Mouse (Mus musculus) left cerebral cortex, postnatal 4 days (tissue): ENCODE measurements around the gene Cenpv. TPM values are rescaled to one million over a fixed set of nuclear protein-coding genes. Genes with fewer than 3 reads are reported as not detected.

Experiments
- DNase-seq: peaks from one replicate; pipeline ENCODE4 v3.0.0-alpha.2; 2022
- intact Hi-C: fragments of 180-260 bp; cut with DNase I; formaldehyde crosslinking; loops from one replicate; pipeline ENCODE4 v1.15.1; 2025
- total RNA-seq, 2 experiments: library from RNA; stranded (reverse); gene quantifications; 2 replicates each; pipeline ENCODE4 v1.2.3; 2021

Cenpv gene
- 10 to 100 TPM; 64.5 to 76.9 TPM for total RNA-seq

DNA sequence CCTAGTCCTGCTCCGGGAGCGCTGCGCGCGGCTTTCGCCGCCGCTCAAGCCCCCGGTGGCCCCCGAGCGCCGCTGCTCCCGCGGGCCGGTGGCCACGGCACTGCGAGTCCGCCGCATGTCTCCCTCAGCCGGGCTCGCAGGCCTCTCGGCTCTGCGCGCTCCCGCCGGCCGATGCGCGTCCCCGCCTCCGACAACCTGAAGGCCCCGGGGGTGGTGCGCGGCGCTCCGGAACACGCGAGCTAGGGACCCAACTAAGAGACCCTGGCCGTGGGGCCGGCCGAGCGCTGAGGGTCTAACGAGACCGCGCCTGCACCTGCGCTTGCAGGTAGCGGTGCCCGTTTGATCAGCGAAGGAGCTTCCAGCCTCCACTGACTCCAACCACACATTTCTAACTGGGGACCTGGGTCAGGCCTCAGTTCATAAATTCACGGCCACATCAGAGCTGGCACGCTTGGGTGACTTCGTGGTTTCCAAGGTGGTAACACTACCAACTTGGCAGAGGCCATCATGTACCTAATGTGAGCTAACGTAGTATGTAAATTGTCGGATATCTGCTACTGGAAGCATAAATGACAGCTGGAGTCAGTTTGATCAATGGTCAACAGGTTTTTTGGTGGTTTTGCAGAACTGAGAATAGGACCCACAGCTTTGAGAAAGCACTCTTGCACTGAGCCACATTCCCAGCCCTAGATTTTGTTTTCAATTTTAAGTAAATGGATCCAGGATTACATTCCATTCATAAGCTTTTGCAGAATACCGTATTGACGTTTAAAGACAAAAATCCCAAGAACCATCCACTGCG, at the start of gene Cenpv:
TSS of gene Cenpv (minus strand) at position 173 of the 802 bp plus-strand sequence.
- intact Hi-C loops, result no loop called here
- DNase-seq, result peak; percentile 77

DNA sequence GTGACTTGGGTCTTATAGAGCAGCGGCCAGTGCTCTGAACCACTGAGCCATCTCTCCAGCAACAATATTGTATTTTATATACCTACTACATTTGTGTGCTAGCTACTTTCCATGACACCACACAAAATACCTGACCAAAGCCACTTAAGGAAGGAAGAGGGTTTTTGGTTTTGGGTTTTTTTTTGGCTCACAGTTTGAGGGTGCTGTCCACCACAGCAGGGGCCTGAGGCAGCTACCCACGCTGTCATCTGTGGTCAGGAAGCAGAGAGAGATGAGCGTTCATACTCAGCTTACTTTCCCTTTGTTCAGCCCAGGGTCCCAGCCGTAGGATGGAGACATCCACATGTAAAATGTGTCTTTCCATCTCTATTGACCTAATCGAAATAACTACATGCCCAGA, 48.0 kb upstream of the Cenpv start:
- no peak for DNase-seq
- intact Hi-C loops, result no loop called here

DNA sequence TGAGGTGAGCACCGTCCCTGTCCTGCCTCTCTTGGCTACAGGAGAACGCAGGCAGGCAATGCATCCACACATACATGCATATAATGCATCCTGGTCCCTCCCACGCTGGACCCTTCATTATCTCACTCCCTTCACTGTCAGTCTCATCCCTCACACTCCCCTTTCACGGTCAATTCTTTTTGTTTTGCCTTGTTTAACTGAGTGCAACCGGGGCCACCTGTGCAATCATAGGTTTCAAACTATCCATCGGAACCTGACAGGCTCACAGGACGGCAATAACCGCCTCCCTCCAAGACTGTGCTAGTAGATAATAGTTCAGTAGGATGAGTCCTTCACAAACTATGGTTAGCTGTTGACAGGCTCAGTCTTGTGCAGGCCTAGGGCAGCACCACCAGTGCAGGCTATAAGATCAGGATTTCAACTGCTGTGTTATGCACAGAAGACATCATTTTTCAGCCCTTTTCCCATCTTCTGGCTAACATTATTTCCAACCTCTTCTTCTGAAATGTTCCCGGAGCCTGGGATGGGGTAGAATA, 45.7 kb upstream of the Cenpv start:
- DNase-seq, result no peak
- intact Hi-C loops, result no loop called here

DNA sequence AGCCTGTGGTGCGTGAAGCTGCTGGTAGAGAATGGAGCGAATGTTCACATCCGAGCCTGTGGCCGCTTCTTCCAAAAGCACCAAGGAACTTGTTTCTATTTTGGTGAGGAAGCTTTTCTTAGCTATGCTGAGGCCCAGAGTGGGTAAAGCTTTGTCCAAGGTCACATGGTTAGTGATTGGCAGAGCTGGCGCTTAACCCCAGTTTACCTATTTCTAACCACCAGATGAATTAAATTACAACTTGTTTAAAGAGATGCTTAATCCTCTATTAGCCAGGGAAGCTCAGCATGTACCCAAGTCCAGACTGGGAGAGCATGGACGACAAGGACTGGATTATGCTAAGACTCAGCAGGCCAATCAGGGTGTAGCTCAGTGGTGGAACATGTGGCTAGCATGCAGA, 44.0 kb upstream of the Cenpv start:
- intact Hi-C loops, result no loop called here

DNA sequence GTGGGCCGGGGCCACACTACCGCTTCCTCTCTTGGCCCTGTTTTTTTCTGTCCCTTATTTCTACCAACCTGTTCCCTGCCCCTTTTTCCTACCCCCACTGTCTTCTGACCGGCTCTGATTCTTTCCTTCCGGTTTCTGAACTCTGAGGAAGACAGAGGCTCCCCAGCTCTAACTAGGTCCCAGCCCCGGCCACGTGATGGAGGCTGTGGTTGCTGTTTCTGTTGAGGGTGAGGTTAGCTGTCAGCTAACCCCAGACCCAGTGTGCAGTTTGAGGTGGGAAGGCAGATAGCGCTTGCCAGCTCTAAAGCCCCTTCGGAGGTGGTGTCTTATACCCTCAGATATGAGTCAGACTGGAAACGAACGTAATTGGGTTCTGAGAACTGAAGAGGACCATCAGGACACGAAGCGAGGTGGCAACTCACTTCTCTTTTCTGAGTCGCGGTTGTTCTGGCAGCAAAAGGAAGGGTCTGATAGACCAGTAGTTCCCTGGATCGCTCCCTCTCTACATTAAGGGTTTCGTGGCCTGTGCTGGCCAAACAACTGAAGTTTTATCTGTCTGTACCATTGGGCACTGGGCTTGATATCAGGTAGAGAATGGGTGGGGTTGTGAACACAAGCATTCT, 37.6 kb upstream of the Cenpv start:
- no peak for DNase-seq
- intact Hi-C loops, result no loop called here

More for the DNA sequence above, 44.0 kb upstream of the Cenpv start:
- no peak for DNase-seq

DNA sequence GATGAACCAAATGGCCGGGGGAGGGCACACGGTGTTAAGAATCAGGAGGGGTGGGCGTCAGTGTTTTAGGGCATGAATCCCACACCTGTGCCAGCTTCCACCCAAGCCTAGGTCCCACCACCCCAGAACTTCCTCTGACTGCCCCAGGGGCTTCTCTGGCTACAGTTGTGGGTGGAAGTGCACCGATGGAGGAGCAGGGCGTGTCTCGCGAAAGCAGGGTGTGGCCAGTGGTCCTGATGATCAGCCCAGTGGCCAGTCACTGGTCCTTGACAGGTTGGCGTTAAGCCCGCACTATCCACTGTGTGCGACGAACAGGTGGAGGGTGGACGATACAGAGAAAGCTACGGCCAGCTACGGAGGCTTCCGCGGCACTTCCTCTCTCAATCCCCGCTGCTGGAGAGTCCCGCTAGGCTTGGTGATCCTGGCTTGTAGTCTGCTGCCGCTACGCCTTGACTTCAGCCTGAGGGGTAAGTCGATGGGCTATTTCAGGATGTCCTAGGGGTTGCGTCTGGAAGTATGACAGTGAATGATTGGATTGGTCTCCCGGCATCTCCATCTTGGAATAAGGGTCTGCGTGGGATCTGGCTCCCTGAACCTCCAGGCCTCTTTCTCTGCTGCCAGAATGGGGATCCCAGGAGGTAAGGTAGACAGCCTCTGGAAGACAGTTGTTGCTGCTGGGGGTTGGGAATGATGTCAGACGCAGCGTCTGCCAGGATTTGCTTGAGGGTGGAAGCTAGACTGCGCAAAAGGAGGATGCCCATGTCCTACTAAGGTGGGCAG, 36.8 kb upstream of the Cenpv start:
- peak; percentile 72 for DNase-seq
- intact Hi-C loops, result no loop called here

DNA sequence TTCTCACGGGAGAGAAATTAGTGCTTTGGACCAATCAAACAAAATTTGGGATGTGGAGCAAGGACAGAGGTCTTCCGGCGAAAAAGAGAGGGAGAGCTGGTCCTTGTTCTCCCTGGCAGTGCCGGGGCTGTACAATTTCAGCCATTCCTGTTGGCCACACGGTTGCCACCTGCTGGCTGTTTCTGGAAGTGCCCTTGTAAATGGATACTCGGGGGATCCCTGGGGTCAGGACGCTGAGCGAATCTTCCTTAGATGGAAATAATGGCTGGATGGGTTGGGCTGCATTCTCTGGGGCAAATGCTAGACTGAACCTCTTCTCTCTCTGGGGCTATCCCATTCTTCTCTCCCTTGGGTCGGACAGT, 36.2 kb upstream of the Cenpv start:
- intact Hi-C loops, result no loop called here

DNA sequence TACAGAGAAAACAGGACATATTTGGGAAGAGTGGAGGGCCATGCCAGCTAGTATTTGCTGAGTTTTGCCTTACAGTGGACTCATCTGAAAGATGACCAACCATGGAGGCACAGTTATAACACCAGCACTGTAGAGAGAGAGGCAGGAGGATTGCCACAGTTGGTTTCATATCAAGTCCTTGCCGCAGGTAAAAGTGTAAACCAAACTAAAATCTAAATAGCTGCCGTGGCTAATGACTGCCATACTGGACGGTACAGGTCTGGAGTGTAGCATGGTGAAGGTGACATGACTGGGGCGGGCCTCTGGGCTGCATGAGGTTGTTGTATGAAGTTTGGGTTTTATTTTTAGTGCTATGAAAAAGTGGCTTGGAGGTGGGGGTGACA, 35.6 kb upstream of the Cenpv start:
- DNase-seq, result no peak
- intact Hi-C loops, result no loop called here

More for the DNA sequence above, 36.2 kb upstream of the Cenpv start:
- peak; percentile 92 for DNase-seq

DNA sequence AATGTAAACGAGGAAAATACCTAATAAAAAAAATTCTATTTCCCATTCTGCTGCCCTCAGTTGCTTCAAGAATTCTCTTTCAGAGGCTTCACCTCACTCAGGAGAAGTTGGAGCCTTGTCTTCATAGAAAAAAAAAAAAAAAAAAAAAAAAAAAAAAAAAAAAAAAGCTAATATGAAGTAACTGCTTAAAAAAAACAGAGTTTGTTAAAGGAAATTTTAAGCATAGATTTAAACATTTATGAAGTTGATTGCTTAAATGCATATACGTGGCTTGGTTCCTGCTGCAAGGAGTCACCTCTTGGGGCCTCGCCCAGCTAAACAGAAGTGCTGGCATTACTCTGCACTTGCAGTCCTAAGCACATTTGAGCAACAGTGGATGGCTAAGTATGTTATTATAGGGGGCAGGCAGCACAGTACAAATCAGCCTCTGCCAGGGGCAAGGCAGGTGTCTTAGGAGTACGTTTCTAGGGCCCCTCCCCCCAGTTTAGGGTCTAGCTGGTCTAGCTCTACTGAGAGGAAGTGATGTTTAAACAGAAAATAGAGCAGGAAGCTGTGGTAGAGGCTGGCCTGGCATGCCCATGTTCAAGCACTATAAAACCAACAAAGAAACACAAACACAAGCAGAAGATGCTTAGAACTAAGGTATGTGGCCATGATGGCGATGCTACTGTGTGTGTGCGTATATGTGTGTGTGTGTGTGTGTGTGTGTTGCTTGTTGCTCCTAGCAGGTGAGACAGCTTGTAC, 35.1 kb upstream of the Cenpv start, which contains the start of gene Trpv2:
TSS of gene Trpv2 (plus strand) at position 528 of the 744 bp plus-strand sequence.
- DNase-seq, result no peak
- intact Hi-C loops, result no loop called here

DNA sequence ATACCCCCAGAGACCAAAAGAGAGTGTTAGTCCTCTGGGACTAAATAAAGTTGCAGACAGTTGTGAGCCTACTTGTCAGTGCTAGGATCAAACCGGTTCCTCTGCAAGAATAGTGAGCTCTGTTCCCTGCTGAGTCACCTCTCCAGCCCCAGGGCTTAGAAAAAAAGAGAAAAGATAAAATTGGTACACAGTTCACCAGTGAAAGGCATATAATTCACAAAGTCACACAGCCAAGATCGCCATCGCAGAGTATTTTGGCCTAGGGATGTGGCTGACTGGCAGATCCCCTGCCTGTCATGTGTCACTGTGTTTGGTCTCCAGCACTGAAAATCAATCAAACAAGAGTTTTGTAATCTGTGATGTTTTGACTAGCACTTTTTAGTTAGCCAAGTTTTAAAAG, 29.2 kb upstream of the Cenpv start:
- no peak for DNase-seq
- intact Hi-C loops, result no loop called here

DNA sequence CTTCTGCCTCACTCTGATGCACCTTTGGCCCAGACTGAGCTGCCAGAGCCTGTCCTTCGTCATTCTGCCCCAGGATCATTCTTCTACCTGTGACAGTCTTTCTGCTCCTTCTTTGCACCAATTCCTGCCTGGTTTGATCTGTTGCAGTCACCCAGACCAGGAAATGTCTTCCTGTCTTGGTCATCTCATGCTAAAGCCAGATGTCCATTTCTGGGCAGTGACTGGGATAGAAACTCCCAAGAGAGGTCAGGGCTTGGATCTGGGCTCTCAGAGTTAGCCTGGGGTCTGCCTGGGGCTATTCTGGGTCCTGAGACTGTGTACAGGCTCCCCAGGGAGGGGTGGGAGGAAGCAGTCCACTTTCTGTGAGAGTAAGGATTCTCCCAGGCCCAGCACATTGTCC, 27.1 kb upstream of the Cenpv start:
- intact Hi-C loops, result no loop called here

DNA sequence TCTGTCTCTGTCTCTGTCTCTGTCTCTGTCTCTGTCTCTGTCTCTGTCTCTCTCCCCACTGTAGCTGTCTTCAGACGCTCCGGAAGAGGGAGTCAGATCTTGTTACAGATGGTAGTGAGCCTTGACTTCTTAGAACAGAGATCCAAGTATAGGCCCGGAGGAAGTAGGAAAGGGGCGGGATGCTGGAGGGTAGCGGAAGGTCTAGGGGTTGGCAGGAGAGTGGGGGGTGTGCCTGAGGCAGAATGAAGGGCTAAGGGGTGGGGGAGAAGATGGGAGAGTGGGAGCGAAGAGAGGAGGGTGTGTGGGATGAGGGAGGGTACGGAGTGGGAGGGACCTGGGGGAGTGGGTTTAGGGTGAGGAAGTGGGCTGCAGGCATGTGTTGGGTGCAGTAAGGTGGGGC, 26.7 kb upstream of the Cenpv start:
- intact Hi-C loops, result no loop called here
- no peak for DNase-seq

More for the DNA sequence above, 27.1 kb upstream of the Cenpv start:
- DNase-seq, result no peak

DNA sequence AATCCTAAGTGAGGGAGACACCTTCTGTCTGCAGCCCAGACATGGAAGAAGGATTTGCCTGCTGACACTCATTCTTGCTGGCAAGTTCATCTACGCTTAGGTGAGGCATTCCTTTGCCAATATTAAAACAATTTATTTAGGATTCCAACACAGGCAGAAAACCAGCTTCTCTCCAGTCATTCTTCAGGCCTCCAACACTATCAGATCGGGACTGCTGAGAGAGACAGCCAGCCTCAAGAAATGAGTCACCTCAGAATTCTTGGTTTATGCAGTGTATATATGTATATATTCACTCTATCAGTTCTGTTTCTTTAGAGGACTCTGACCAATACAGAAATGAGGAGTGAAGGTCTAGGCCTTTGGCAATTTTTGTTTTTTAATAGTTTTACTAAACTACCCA, 24.5 kb upstream of the Cenpv start:
- DNase-seq, result no peak
- intact Hi-C loops, result no loop called here

DNA sequence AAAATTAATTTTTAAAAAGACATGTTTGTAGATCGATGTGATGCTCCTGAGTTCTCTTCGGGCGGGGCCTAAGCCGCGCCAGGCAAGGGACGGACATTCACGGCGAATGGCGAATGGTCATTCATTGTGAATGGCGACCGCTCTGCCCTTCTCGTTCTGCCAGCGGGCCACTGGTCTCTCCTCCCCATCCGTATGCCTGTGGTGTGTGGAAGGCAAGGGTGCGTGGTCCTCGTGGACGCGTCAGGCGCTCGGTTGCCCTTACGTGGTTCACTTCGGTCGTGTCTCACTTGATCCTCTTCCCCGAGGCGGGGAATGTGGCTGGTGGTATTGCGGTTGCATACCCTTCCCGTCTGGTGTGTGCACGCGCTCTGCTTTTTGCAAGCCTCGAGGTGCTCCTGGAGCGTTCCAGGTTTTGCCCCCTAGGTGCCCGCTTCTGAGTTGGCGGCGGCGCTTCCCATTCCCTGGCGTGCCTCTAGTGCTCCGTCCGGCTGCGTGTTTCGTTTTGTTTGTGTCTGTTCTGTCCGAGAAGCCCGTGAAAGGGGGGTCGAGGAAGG, 21.5 kb upstream of the Cenpv start:
- intact Hi-C loops, result no loop called here
- DNase-seq, result no peak

DNA sequence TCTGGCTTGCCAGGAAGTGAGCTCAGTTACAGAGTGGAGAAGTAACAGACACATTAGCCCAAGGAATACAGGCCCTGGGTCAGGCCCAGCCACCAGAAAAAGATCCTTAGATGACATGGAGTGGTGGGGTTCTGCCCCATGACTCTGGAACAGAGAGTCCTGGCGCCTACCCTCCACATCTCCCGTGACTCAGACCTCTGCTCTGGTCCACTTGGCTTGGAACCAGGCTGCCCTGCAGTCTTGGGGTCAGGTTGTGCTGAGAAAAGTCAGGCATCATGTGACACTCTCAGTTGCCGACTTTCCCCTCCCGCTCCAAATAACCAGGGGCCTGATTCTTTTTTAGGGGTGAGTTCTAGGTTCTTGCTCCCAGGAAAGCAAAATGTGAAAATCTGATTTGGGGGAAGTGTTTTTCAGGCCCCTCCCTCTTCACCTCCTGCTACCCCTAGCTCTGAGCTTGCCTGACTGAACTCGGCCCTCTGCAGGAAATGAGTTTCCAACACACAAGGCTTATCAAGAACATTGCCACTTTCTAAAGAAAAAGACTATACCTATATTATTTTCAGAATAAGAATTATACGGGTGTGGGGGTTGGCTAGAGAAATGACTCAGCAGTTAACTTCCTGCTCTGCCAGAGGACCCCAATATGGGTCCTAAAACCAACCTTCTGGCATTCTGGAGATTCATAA, 20.0 kb upstream of the Cenpv start:
- intact Hi-C loops, result no loop called here
- no peak for DNase-seq

DNA sequence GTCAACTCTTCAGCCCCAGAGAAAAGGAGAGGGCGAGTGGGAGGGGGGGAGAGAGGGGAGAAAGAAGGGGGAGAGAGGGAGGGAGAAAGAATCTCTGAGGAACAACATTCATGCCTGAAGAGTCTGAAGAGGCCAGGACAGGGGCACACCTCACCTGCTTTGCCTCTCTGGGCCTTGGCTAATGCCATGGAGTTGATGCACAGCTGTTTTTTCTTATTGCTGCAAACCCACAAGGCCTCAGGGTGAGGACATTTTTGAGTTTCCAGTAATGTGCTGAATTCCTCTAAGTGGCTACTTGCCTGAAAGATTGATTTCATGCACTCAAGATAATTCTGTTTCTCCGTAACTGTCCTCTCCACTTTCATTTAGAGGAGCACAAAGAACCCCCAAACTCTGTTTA, 19.1 kb upstream of the Cenpv start:
- DNase-seq, result no peak
- intact Hi-C loops, result no loop called here

DNA sequence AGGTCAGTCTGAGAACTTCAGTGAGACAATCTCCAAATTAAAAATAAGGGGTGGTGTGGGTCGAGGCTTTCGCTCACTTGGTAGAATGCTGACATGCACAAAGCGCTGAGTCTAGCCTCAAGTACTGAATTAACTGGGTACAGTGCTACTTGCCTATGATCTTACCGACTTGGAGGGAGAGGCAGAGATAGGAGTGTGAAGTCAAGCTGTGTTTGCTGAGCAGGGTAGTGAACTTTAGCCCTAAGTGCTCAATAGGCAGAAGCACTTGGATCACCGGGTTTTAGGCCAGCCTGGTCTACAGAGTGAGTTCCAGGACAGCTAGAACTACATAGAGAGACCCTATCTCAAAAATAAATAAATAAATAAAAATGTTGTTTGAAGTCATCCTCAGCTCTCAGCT, 18.1 kb upstream of the Cenpv start:
- no peak for DNase-seq
- intact Hi-C loops, result no loop called here

DNA sequence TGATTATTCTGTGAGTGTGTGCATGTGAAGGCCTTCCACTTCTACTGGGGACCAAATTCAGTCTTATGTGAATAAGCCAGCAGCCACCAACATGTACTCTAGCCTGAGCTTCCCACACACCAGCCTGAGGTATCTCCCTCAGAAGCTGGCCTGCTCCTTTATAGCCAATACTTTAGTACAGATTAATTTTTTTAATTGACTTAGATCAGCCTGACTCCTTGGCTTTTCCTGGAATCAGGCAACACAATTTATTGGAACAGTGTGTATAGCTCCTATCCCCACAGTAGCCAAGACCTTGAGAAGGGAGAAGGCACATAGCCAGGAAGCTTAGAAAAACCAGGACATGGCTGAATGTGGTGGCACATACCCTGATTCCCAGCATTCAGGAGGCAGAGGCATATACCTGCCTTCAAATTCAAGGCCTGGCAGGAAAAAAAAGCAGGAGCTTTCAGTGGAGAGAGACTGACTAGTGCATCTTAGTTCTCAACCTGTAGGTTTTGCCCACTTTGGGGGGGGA, 16.9 kb upstream of the Cenpv start:
- intact Hi-C loops, result no loop called here
- DNase-seq, result no peak

DNA sequence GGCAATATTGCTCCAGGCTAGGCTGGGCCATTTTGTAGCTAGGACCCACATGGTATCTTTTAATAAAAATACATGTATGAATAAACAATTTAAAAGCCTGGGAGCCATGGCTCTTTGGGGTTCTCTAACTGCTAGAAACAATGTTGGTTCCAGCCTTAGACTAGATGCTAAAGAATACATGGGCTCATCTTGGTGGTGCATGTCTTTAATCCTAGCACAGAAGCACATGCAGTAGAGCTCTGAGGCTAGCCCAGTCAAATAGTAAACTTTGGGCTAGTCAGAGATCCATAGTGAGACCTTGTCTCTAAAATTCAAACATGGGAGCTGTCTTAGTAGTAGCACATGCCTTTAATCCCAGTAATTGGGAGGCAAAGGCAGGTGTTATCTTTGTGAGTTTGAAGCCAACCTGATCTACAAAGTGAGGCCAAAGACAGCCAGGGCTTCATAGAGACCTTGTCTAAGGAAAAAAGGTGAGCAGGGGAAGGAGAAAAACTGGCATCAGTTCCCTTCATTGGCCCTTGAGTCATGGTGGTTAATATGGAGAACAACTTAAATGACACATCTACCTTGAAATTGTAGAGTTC, 16.0 kb upstream of the Cenpv start:
- no peak for DNase-seq
- intact Hi-C loops, result no loop called here
